22 mouse cellular contexts compared by ENCODE assay signal in genomic region chr3:29890286-29890685, GRCm38 (mm10).
A peak's percentile ranks its signal among the peaks of the same experiment; 100 is the strongest.
DNase-seq lines count a peak whose midpoint lies in the region; TF ChIP-seq lines count a peak whose summit lies in the region.
"Had no signal": no experiment of that assay in that cellular context is flagged by ENCODE, and none has a peak within 500 bp of the region (broad histone marks: within the 10 kb centered on the region; RNA-seq: fewer than 3 reads in every experiment).

No protein-coding gene starts in this region.

- H3K27me3 ChIP-seq in myocyte (ENCODE audit: control insufficient read depth, insufficient read depth, insufficient read length), result no peaks in the 10 kb centered on the region
- H3K27me3 ChIP-seq: CH12.LX; embryonic facial prominence, embryonic 13.5 days; embryonic facial prominence, embryonic 15.5 days; forebrain, embryonic 13.5 days; forebrain, embryonic 15.5 days had no signal

- H3K4me3 ChIP-seq in myocyte, result peak overlapping the region; percentile 12
- H3K4me3 ChIP-seq: embryonic facial prominence, embryonic 13.5 days; embryonic facial prominence, embryonic 15.5 days; forebrain, embryonic 13.5 days; forebrain, embryonic 15.5 days had no signal

- no peaks in the 10 kb centered on the region for H3K79me2 ChIP-seq in myocyte (ENCODE audit: control insufficient read depth, insufficient read depth)

- peak overlapping the region; percentile 81 for H3K4me2 ChIP-seq in myocyte (ENCODE audit: low read depth)
- H3K4me2 ChIP-seq: embryonic facial prominence, embryonic 13.5 days; embryonic facial prominence, embryonic 15.5 days; forebrain, embryonic 13.5 days; forebrain, embryonic 15.5 days had no signal

- H3ac ChIP-seq in myocyte (ENCODE audit: control insufficient read depth, insufficient read length), result no peak overlapping the region

- no peaks in the 10 kb centered on the region for H3K36me3 ChIP-seq in myocyte (ENCODE audit: control insufficient read depth, insufficient read depth)
- H3K36me3 ChIP-seq: embryonic facial prominence, embryonic 13.5 days; embryonic facial prominence, embryonic 15.5 days; forebrain, embryonic 15.5 days; G1E had no signal

- no peak for TF ChIP-seq POLR2A in myocyte (IDR thresholded peaks at IDR 0.05; ENCODE audit: insufficient read length, low read depth)

- DNase-seq in 3T3-L1 (ENCODE audit: low read depth, low spot score) (peak; percentile 74), NIH3T3 (ENCODE audit: low read depth) (peak; percentile 59)
- no peak for DNase-seq in Muller cell, postnatal 12 days (ENCODE audit: inconsistent ontology term)
- DNase-seq in urinary bladder, adult 18-20 months (ENCODE audit: low spot score in 2 of 2), result no peak
- DNase-seq in adrenal gland, adult 2 months, result no peak
- DNase-seq: adrenal gland, postnatal 10 days; adrenal gland, postnatal 25 days; B cell, adult 2 months; cerebellum, adult 11 months; cerebellum, adult 18-20 months; cerebellum, adult 8-10 months; cerebellum, adult 9-11 months; cerebellum, postnatal 14 days; cerebellum, postnatal 36 days; forebrain, postnatal 0 days had no signal

TF ChIP-seq in myocyte, 11 proteins besides CTCF, POLR2A, EP300 and RAD21:
- TF ChIP-seq MYOG (IDR thresholded peaks at IDR 0.05; ENCODE audit: control insufficient read depth in 1 of 3, insufficient read depth in 1 of 3, insufficient read length in 2 of 3, low read depth in 2 of 3) (no peak), CEBPB (IDR thresholded peaks at IDR 0.05; ENCODE audit: insufficient read depth, poor library complexity, severe bottlenecking) (peak; percentile 60)

Comparison
In these comparisons a context has a peak if more than half of its experiments do, and no peak if none do; other contexts are left out.
1. DNase-seq: peak in 3T3-L1 (single experiment) and NIH3T3 (single experiment); none in Muller cell, postnatal 12 days (single experiment), urinary bladder, adult 18-20 months (0 of 2) and adrenal gland, adult 2 months (single experiment).